Mouse (Mus musculus) ES-E14 (cell line): ENCODE data around the gene Trmt2b. TPM values are rescaled to one million over a fixed set of nuclear protein-coding genes. Genes with fewer than 3 reads are reported as not detected.
"Not testable (repeated sequence)": the region's sequence is repeated elsewhere in the genome, so short reads cannot be mapped to it uniquely, and the experiment has no call there.

Source experiments
- DNase-seq: peaks from one replicate; pipeline ENCODE4 v3.0.0-alpha.2; 2013; ENCODE audit warnings: low read depth, low spot score
- H3K27ac ChIP-seq: 2 replicates; pipeline ENCODE4 v1.5.1; 2012; ENCODE audit warnings: low read depth, mild to moderate bottlenecking, low read length, moderate library complexity, mixed read lengths; ENCODE audit not compliant: poor library complexity, insufficient read depth, severe bottlenecking
- H3K36me3 ChIP-seq: 2 replicates; pipeline ENCODE4 v1.6.1; 2012; ENCODE audit warnings: mild to moderate bottlenecking, low read length, moderate library complexity, mixed read lengths; ENCODE audit not compliant: control insufficient read depth, poor library complexity, insufficient read depth, severe bottlenecking
- H3K4me1 ChIP-seq, 2 experiments: fragments of 150-350 bp in 1 of 2; sonication (generic) in 1 of 2; 2 replicates each; pipeline ENCODE4 v1.6.1; 2012; ENCODE audit warnings: low read length in 2 of 2, mild to moderate bottlenecking in 1 of 2, mixed read lengths in 1 of 2; ENCODE audit not compliant: control insufficient read depth in 2 of 2, insufficient read depth in 2 of 2, poor library complexity in 1 of 2
- H3K4me3 ChIP-seq, 2 experiments: fragments of 150-350 bp in 1 of 2; sonication (generic) in 1 of 2; 2 replicates each; pipeline ENCODE4 v1.5.1; 2012; ENCODE audit warnings: low read length in 2 of 2, low read depth in 1 of 2, mild to moderate bottlenecking in 1 of 2, mixed read lengths in 1 of 2; ENCODE audit not compliant: insufficient read depth in 1 of 2, poor library complexity in 1 of 2, severe bottlenecking in 1 of 2
- H3K9ac ChIP-seq: 2 replicates; pipeline ENCODE4 v1.6.1; 2012; ENCODE audit warnings: low read depth, mild to moderate bottlenecking, low read length, mixed read lengths; ENCODE audit not compliant: poor library complexity, insufficient read depth, severe bottlenecking
- H3K9me3 ChIP-seq: fragments of 150-350 bp; sonication (generic); 2 replicates; pipeline ENCODE4 v1.6.1; 2012; ENCODE audit warnings: low read depth, mild to moderate bottlenecking, low read length; ENCODE audit not compliant: control insufficient read depth, insufficient read depth
- CHD2 ChIP-seq: IDR thresholded peaks from 2 replicates; pipeline ENCODE4 v1.6.1; 2014; ENCODE audit warnings: mild to moderate bottlenecking, low read depth, low read length, inconsistent platforms
- HCFC1 ChIP-seq: IDR thresholded peaks from 2 replicates; pipeline ENCODE4 v1.6.1; 2012; ENCODE audit warnings: low read length, inconsistent platforms, borderline replicate concordance; ENCODE audit not compliant: insufficient read depth
- MAFK ChIP-seq: IDR thresholded peaks from 2 replicates; pipeline ENCODE4 v1.6.1; 2014; ENCODE audit warnings: mild to moderate bottlenecking, low read depth, low read length, inconsistent platforms; ENCODE audit not compliant: insufficient read depth
- ZC3H11A ChIP-seq: IDR thresholded peaks from 2 replicates; pipeline ENCODE4 v1.6.1; 2012; ENCODE audit warnings: low read depth, mild to moderate bottlenecking, inconsistent platforms, low read length, borderline replicate concordance
- ZNF384 ChIP-seq: IDR thresholded peaks from 2 replicates; pipeline ENCODE4 v1.6.1; 2012; ENCODE audit warnings: low read depth, low read length, inconsistent platforms
- in situ Hi-C, 2 experiments: fragments of 600-800 bp; cut with MboI; formaldehyde crosslinking; loops; one replicate each; pipeline ENCODE4 v1.15.1; 2025; ENCODE audit warnings: low sequenced_read_pairs in 2 of 2, inconsistent platforms in 1 of 2; ENCODE audit not compliant: unreplicated experiment in 2 of 2
- total RNA-seq: library from RNA; depleted of rRNA; stranded (reverse); fragments of 300-350 nt; gene quantifications from 2 replicates; pipeline ENCODE4 v1.2.3, GENCODE M21; 2012; rRNA removed

Gene Trmt2b
- total RNA-seq, 1 experiment: 2.9 TPM

DNA sequence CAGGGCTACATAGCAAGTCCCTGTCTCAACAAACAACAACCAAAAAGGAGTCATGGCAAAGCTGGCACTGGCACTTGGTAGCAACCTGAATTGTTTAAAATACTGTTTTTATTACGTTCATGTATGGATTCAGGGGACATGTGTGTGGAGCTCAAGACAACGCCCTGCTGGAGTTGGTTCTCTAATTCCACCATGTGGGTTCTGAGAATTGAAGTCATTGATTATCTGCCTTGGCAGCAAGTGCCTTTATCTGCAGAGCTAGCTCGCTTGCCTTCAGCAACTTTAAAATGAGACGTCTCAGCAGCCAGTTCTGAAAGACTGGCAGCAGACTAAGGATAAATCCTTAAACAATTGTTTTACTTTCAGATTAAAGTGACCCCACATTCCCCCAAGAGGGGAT is 58.6 kb downstream of the Trmt2b start:
- Histone ChIP-seq H3K36me3 (no peaks in the 10 kb centered on the region), H3K9ac (no peak overlapping the region), H3K4me3 (no peak overlapping the region), H3K27ac (no peak overlapping the region), H3K4me1 (no peaks in the 10 kb centered on the region), H3K9me3 (no peaks in the 10 kb centered on the region)
- in situ Hi-C loops: no loop called here
- DNase-seq: no peak
- TF ChIP-seq MAFK (no peak), CHD2 (no peak), ZC3H11A (no peak), HCFC1 (no peak), ZNF384 (no peak)

DNA sequence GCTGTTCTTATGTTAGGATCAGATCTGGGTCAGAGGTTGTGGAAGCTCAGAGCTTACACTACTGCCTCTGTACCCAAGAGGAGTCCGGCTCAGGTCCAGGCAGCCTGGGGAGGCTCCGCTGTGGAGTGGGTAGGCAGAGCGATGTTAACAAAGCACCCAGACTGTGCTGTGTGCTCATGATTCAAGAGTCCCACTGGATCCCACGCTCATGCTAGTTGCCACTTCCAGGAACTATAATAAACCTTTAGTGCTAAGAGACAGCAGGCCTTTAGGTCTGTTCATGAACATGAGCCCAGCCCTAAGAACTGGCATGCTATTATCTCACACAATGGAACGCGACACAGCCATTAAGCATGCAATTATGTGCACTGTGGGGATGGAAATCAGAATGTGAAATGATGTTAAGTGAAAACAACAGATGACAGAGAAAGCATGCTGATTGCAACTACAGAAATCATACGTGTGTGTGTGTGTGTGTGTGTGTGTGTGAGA is 65.6 kb downstream of the Trmt2b start:
- Histone ChIP-seq H3K4me3 (no peak overlapping the region), H3K4me1 (no peaks in the 10 kb centered on the region)

GRCm38 (mm10) chrX:134208491-134208890 is 68.3 kb downstream of the Trmt2b start:
- H3K9ac ChIP-seq: no peak overlapping the region
- H3K27ac ChIP-seq: no peak overlapping the region
- no peak for DNase-seq
- H3K4me3 ChIP-seq: no peak overlapping the region
- H3K4me1 ChIP-seq: no peaks in the 10 kb centered on the region
- in situ Hi-C loops: no loop called here
- H3K36me3 ChIP-seq: no peaks in the 10 kb centered on the region
- TF ChIP-seq MAFK (no peak), HCFC1 (no peak), CHD2 (no peak), ZC3H11A (no peak), ZNF384 (no peak)
- H3K9me3 ChIP-seq: no peaks in the 10 kb centered on the region

More for the DNA sequence above, 65.6 kb downstream of the Trmt2b start:
- in situ Hi-C loops: no loop called here
- Histone ChIP-seq H3K36me3 (no peaks in the 10 kb centered on the region), H3K9ac (no peak overlapping the region), H3K9me3 (no peaks in the 10 kb centered on the region), H3K27ac (no peak overlapping the region)
- no peak for DNase-seq
- no peak for TF ChIP-seq CHD2
- TF ChIP-seq ZNF384: no peak
- TF ChIP-seq ZC3H11A: no peak
- no peak for TF ChIP-seq HCFC1
- no peak for TF ChIP-seq MAFK

DNA sequence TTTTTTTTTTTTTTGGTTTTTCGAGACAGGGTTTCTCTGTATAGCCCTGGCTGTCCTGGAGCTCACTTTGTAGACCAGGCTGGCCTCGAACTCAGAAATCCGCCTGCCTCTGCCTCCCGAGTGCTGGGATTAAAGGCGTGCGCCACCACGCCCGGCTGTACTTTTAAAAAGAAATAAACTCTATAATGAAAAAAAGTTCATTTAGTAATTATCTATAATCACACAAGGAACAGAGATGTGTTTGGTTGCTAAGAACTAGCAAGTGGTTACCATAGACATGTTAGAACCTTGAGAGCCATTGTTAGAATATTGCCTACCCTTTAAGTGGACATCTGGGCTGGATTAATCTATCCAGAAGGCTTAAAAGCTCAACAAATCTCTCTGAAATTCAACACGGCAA is 89.6 kb downstream of the Trmt2b start, which contains the start of gene Arl13a:
TSS of gene Arl13a (plus strand) at position 301 of the 400 bp plus-strand sequence.
- H3K9ac ChIP-seq, H3K4me3 ChIP-seq, H3K4me1 ChIP-seq, DNase-seq, H3K36me3 ChIP-seq, H3K9me3 ChIP-seq, H3K27ac ChIP-seq, in situ Hi-C loops: not testable (repeated sequence)

GRCm38 (mm10) chrX:134174699-134175098 is 102.1 kb downstream of the Trmt2b start:
- in situ Hi-C loops: no loop called here
- no peak overlapping the region for H3K27ac ChIP-seq
- TF ChIP-seq ZC3H11A: no peak
- no peak for TF ChIP-seq HCFC1
- TF ChIP-seq CHD2: no peak
- no peaks in the 10 kb centered on the region for H3K9me3 ChIP-seq
- no peaks in the 10 kb centered on the region for H3K36me3 ChIP-seq
- no peak for DNase-seq
- H3K4me3 ChIP-seq: no peak overlapping the region
- H3K4me1 ChIP-seq: no peaks in the 10 kb centered on the region
- no peak overlapping the region for H3K9ac ChIP-seq

Other genes starting within 250 kb of the Trmt2b start
- 57.2 and 69.6 TPM in 2 replicates for gene Cstf2, start 217.8 kb downstream of the Trmt2b start, total RNA-seq
- 0.37 and 0.54 TPM in 2 replicates for gene Xkrx, start 114.9 kb downstream of the Trmt2b start, total RNA-seq
- gene Arl13a, start 89.5 kb downstream of the Trmt2b start, total RNA-seq: not detected in 2 replicates
- 0.11 and 0.18 TPM in 2 replicates for gene Nox1, start 55.0 kb downstream of the Trmt2b start, total RNA-seq
- gene Tmem35a, start 18.2 kb upstream of the Trmt2b start, total RNA-seq: 1.5 and 1.9 TPM in 2 replicates
- gene Cenpi, start 31.1 kb upstream of the Trmt2b start, total RNA-seq: 16.0 and 18.8 TPM in 2 replicates
- gene Drp2, start 127.6 kb upstream of the Trmt2b start, total RNA-seq: 1.2 and 1.4 TPM in 2 replicates
- 1.0 and 3.3 TPM in 2 replicates for gene Taf7l, start 199.5 kb upstream of the Trmt2b start, total RNA-seq